Mouse (Mus musculus): Measurements from ENCODE around the gene Spon1. TPM values are rescaled to one million over a fixed set of nuclear protein-coding genes. Genes with fewer than 3 reads are reported as not detected.

The Spon1 gene
- total and polyA plus RNA-seq, 3 experiments = not detected

GRCm38 (mm10) chr7:114004171-114004570 lies 238.4 kb downstream of the Spon1 start:
- in situ Hi-C loops (cut with MboI; ENCODE audit: low pct_ligation_motif_present, low pct_unique_long_range_greater_than_20kb, low sequenced_read_pairs) (loop anchor here (25.0 kb wide), 1 partner anchor 617 kb away; the partner anchor contains the start of gene Pth), dilution Hi-C loops (cut with MboI; ENCODE audit: extremely low pct_ligation_motif_present, extremely low pct_unique_long_range_greater_than_20kb, low sequenced_read_pairs) (no loop called here)
- Histone ChIP-seq H3K27me3 (replicated peaks) (peaks cover 18% of the 10 kb centered on the region), H3K36me3 (replicated peaks in 1 of 2; ENCODE audit: control insufficient read depth in 1 of 2, insufficient read depth in 1 of 2, low read length in 1 of 2) (no peaks in the 10 kb centered on the region), H3K9ac (ENCODE audit: insufficient read depth, low read depth) (no peak overlapping the region), H3K4me3 (replicated peaks in 1 of 3; ENCODE audit: low read depth in 2 of 3, low read length in 2 of 3, poor library complexity in 1 of 3) (no peak overlapping the region), H3K27ac (ENCODE audit: insufficient read depth, low read depth) (no peak overlapping the region), H3K79me2 (replicated peaks; ENCODE audit: control insufficient read depth, extremely low read depth, insufficient read depth, poor library complexity, severe bottlenecking) (no peaks in the 10 kb centered on the region), H3K4me2 (ENCODE audit: insufficient read depth, low read depth, poor library complexity, severe bottlenecking) (no peak overlapping the region), H3K4me1 (ENCODE audit: control insufficient read depth in 1 of 2, insufficient read depth in 2 of 2) (peaks cover 3 to 4% of the 10 kb centered on the region in 2 experiments; a peak in 2 of 4 replicates), H3K9me3 (replicated peaks; ENCODE audit: low read length) (peaks cover 3% of the 10 kb centered on the region)
- no peak for DNase-seq (ENCODE audit: extremely low read depth)
- no peak for TF ChIP-seq ZC3H11A (IDR thresholded peaks at IDR 0.05; ENCODE audit: low read depth, low read length)
- TF ChIP-seq TCF12 (IDR thresholded peaks at IDR 0.05; ENCODE audit: low read depth, low read length) = no peak
- no peak for TF ChIP-seq SIN3A (IDR thresholded peaks at IDR 0.05; ENCODE audit: low read length)
- TF ChIP-seq TBP (conservative IDR thresholded peaks at IDR 0.05; ENCODE audit: low read depth, low read length) = no peak
- TF ChIP-seq SMC3 (IDR thresholded peaks at IDR 0.05; ENCODE audit: low read depth, low read length) = no peak
- TF ChIP-seq MXI1 (IDR thresholded peaks at IDR 0.05; ENCODE audit: low read depth, low read length) = no peak
- TF ChIP-seq KAT2A (IDR thresholded peaks at IDR 0.05; ENCODE audit: insufficient replicate concordance, low read length) = no peak
- no peak for TF ChIP-seq MEF2A (IDR thresholded peaks at IDR 0.05; ENCODE audit: borderline replicate concordance, low read depth, low read length)
- TF ChIP-seq ZMIZ1 (IDR thresholded peaks at IDR 0.05; ENCODE audit: low read depth, low read length) = no peak
- TF ChIP-seq NELFE (IDR thresholded peaks at IDR 0.05; ENCODE audit: low read depth, low read length) = no peak
- TF ChIP-seq ZNF384 (IDR thresholded peaks at IDR 0.05; ENCODE audit: low read depth, low read length) = no peak
- TF ChIP-seq RAD21 (IDR thresholded peaks at IDR 0.05; ENCODE audit: low read depth, low read length) = no peak
- no peak for TF ChIP-seq NRF1 (IDR thresholded peaks at IDR 0.05; ENCODE audit: low read depth, low read length)
- TF ChIP-seq POLR2A (IDR thresholded peaks at IDR 0.05; ENCODE audit: low read depth, low read length) = no peak
- no peak for TF ChIP-seq PAX5 (IDR thresholded peaks at IDR 0.05; ENCODE audit: low read length)

- Histone ChIP-seq H3K4me2 (ENCODE audit: insufficient read depth, low read depth, poor library complexity, severe bottlenecking) (no peak overlapping the region), H3K4me1 (ENCODE audit: control insufficient read depth in 1 of 2, insufficient read depth in 2 of 2) (peaks cover 3 to 4% of the 10 kb centered on the region in 2 experiments; a peak in 2 of 4 replicates), H3K27ac (ENCODE audit: insufficient read depth, low read depth) (no peak overlapping the region), H3K9ac (ENCODE audit: insufficient read depth, low read depth) (no peak overlapping the region), H3K27me3 (replicated peaks) (peaks cover 18% of the 10 kb centered on the region), H3K36me3 (replicated peaks in 1 of 2; ENCODE audit: control insufficient read depth in 1 of 2, insufficient read depth in 1 of 2, low read length in 1 of 2) (no peaks in the 10 kb centered on the region), H3K4me3 (replicated peaks in 1 of 3; ENCODE audit: low read depth in 2 of 3, low read length in 2 of 3, poor library complexity in 1 of 3) (no peak overlapping the region), H3K9me3 (replicated peaks; ENCODE audit: low read length) (peaks cover 3% of the 10 kb centered on the region), H3K79me2 (replicated peaks; ENCODE audit: control insufficient read depth, extremely low read depth, insufficient read depth, poor library complexity, severe bottlenecking) (no peaks in the 10 kb centered on the region)
- dilution Hi-C loops (cut with MboI; ENCODE audit: extremely low pct_ligation_motif_present, extremely low pct_unique_long_range_greater_than_20kb, low sequenced_read_pairs) = no loop called here
- TF ChIP-seq POLR2A (IDR thresholded peaks at IDR 0.05; ENCODE audit: low read depth, low read length) (no peak), ZMIZ1 (IDR thresholded peaks at IDR 0.05; ENCODE audit: low read depth, low read length) (no peak), NRF1 (IDR thresholded peaks at IDR 0.05; ENCODE audit: low read depth, low read length) (no peak), MXI1 (IDR thresholded peaks at IDR 0.05; ENCODE audit: low read depth, low read length) (no peak), POLR2AphosphoS2 (IDR thresholded peaks at IDR 0.05; ENCODE audit: low read depth, low read length) (no peak), GABPA (IDR thresholded peaks at IDR 0.05; ENCODE audit: insufficient replicate concordance, low read depth, low read length) (no peak), ZC3H11A (IDR thresholded peaks at IDR 0.05; ENCODE audit: low read depth, low read length) (no peak), IRF4 (IDR thresholded peaks at IDR 0.05; ENCODE audit: low read depth, low read length) (no peak), SMC3 (IDR thresholded peaks at IDR 0.05; ENCODE audit: low read depth, low read length) (no peak), TCF12 (IDR thresholded peaks at IDR 0.05; ENCODE audit: low read depth, low read length) (no peak), MAX (IDR thresholded peaks at IDR 0.05; ENCODE audit: low read length) (no peak), MAFK (IDR thresholded peaks at IDR 0.05; ENCODE audit: insufficient replicate concordance, low read length) (no peak), UBTF (IDR thresholded peaks at IDR 0.05; ENCODE audit: low read depth, low read length) (no peak), ZNF384 (IDR thresholded peaks at IDR 0.05; ENCODE audit: low read depth, low read length) (no peak), CHD1 (IDR thresholded peaks at IDR 0.05; ENCODE audit: low read depth, low read length) (no peak)
- DNase-seq (ENCODE audit: extremely low read depth) = no peak
- in situ Hi-C loops (cut with MboI; ENCODE audit: low pct_ligation_motif_present, low pct_unique_long_range_greater_than_20kb, low sequenced_read_pairs) = loop anchor here (25.0 kb wide), 1 partner anchor 618 kb away; the partner anchor contains the start of gene Pth
These were observed 239.7 kb downstream of the Spon1 start for GRCm38 (mm10) chr7:114005499-114005898.
